Mouse (Mus musculus) ES-Bruce4 (cell line): ENCODE measurements around the gene Fbxl5.

Experiments used
- CTCF ChIP-seq: IDR thresholded peaks from one replicate; pipeline ENCODE4 v1.8.1; 2011; ENCODE audit warnings: low read depth, low read length
- EP300 ChIP-seq: IDR thresholded peaks from 2 replicates; pipeline ENCODE4 v1.6.1; 2011; ENCODE audit warnings: low read depth, low read length; ENCODE audit not compliant: insufficient read depth
- POLR2A ChIP-seq: IDR thresholded peaks from one replicate; pipeline ENCODE4 v1.8.1; 2011; ENCODE audit warnings: low read length; ENCODE audit not compliant: insufficient read depth

DNA sequence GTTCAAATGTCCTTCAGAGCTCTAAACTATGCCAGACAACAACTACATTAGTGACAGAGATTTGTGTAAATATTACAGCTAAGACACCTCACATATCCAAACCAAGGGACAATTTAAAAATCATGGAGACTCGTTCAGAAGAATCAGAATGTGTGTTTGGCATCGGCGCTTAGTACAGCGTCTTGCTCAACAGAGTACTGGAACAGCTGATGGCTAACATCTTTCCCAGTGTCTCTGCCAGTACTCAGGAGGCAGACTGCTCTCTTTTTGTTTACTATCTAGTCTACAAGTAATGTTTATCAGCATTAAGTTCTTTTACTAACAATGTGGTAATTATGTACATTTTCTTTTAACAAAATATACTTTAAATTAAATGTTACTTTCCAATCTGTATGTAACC lies 73.4 kb downstream of the Fbxl5 start:
- TF ChIP-seq POLR2A (no peak), EP300 (no peak), CTCF (no peak)
